Mouse (Mus musculus) olfactory bulb, adult 2 months (tissue): ENCODE data around the gene Cadm2. TPM values are rescaled to one million over a fixed set of nuclear protein-coding genes. Genes with fewer than 3 reads are reported as not detected.

Source experiments
- H3K27ac ChIP-seq: fragments of 200-500 bp; 2 replicates; pipeline ENCODE4 v1.5.1; 2012; ENCODE audit warnings: low read depth, low read length; ENCODE audit not compliant: insufficient read depth
- H3K4me1 ChIP-seq: fragments of 200-500 bp; 2 replicates; pipeline ENCODE4 v1.6.1; 2012; ENCODE audit warnings: low read length; ENCODE audit not compliant: control insufficient read depth, insufficient read depth
- H3K4me3 ChIP-seq: fragments of 200-500 bp; 2 replicates; pipeline ENCODE4 v1.5.1; 2012; ENCODE audit warnings: mild to moderate bottlenecking, low read depth, low read length, moderate library complexity; ENCODE audit not compliant: insufficient read depth
- CTCF ChIP-seq: fragments of 200-500 bp; IDR thresholded peaks from 2 replicates; pipeline ENCODE4 v1.5.1; 2012; ENCODE audit warnings: low read depth, mild to moderate bottlenecking, low read length, moderate library complexity; ENCODE audit not compliant: insufficient read depth
- POLR2A ChIP-seq: fragments of 200-500 bp; IDR thresholded peaks from 2 replicates; pipeline ENCODE4 v1.6.1; 2012; ENCODE audit warnings: mild to moderate bottlenecking, low read depth, low read length, moderate library complexity; ENCODE audit not compliant: insufficient read depth
- WGBS: fragments of 180-500 bp; shearing (Covaris S2); methylation state at CpG from one replicate; pipeline ENCODE4 v1.1.7; 2018; 5-methylcytosine and 5-hydroxymethylcytosine counted together
- polyA plus RNA-seq: library from polyadenylated mRNA; stranded (reverse); fragments of >200 nt; gene quantifications from 2 replicates; pipeline ENCODE4 v1.2.4, GENCODE M21; 2012; ENCODE audit warnings: low replicate concordance; ENCODE audit not compliant: missing spikeins, insufficient read depth, insufficient read length

Cadm2 gene
- polyA plus RNA-seq, 1 experiment = 42.2 TPM

DNA sequence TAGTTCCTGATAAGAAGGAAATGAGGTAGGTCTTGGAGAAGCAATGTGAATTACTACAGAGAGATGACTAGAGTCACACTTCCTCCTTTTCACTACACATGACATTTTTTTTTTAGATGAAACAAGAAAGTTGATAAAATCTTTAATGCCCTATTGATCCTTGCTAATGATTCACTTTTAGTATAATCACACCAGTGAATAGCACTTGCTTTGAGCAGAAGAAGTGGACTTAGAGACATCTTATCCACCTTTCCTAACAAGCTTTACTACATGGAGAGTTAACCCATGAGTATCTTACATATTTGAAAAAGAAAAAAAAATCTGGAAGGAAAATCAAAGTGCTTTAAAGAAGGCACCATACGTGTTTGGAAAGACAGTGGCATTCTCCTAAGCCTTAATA, 93.7 kb downstream of the Cadm2 start:
- WGBS = 96% methylated on average over 1 of the region's 1 CpGs
- TF ChIP-seq POLR2A (no peak), CTCF (no peak)
- no peak overlapping the region for H3K27ac ChIP-seq
- no peaks in the 10 kb centered on the region for H3K4me1 ChIP-seq
- H3K4me3 ChIP-seq = no peak overlapping the region

DNA sequence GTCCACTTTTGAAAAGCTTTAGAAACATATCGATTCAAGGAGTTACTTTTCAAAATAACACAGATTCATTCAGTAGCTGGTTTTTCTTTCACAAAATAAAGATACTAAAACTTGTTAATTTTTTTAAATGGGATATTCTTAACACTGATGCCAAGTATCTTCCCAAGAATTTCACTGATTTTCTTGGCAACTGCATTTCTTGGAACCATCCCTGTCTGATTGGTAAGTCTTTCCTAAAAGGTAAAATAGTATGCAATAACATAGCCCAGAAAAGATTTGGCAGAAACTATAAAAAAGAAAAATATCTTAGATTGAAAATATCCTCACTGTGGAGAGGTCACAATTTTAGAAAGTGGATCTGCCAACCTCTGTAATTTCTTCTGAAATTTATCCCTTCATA, 95.8 kb downstream of the Cadm2 start:
- Histone ChIP-seq H3K27ac (no peak overlapping the region), H3K4me1 (no peaks in the 10 kb centered on the region), H3K4me3 (no peak overlapping the region)
- WGBS = 81% methylated on average over 1 of the region's 1 CpGs
- TF ChIP-seq POLR2A (no peak), CTCF (no peak)

DNA sequence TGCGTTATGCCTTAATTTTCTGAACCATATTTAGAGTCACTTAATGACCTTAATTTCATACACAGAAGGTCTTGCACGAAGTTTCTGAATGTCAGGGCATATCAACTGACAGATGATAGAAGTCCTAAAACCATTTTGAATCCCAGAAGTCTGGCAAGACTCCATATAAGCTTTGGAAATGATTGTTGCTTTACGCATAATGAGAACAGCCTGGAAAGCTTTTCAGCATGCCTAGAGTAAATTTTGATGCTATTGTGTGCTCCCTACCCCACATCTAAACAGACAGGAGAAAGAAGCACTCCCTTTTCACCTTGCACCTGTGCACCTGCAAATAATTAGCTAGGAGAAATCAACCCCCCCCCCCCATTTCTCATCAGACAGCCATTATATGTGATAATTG, 102.4 kb downstream of the Cadm2 start:
- H3K27ac ChIP-seq = no peak overlapping the region
- H3K4me1 ChIP-seq = no peaks in the 10 kb centered on the region
- TF ChIP-seq CTCF (no peak), POLR2A (no peak)
- H3K4me3 ChIP-seq = no peak overlapping the region
- WGBS = 63% methylated on average over 3 of the region's 3 CpGs

DNA sequence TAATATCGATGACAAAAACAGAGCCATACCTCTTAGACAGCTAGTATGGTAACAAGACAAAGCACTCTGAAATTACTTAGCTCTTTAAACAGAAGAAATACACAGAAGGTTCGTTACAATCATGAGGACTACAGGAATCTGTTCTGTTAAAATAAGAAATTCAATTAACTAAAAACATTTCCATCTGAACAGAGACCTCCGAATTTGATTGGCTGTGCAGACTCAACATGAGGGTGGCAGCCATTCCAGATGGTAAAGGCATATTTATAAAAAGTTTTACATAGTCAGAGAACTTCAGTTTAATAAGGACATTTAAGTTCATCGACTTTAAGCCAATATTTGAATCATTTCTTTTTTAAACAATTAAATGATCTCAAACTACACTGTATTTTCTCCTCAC, 105.2 kb downstream of the Cadm2 start:
- no peaks in the 10 kb centered on the region for H3K4me1 ChIP-seq
- H3K27ac ChIP-seq = no peak overlapping the region
- TF ChIP-seq CTCF (no peak), POLR2A (no peak)
- no peak overlapping the region for H3K4me3 ChIP-seq
- WGBS = 73% methylated on average over 4 of the region's 4 CpGs

DNA sequence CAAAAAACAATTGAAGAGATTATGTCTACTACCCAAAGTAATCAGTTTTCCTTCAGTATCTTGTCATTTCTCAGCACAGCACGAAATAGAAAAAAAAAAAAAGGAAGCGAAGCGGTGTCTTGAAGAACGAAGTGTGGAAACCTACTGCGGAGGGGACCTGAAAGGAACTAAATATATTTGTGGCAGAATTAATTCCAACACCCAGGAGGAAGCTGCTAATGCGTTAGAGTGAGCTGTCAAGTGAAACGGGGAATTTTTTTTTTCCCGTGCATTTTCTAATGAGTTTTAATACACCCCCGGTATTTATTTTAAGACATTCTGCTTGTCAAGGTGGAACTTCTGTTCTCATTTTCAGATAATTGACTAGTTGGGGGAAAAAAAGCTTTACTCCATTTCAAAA, 111.6 kb downstream of the Cadm2 start:
- no peak overlapping the region for H3K27ac ChIP-seq
- TF ChIP-seq POLR2A (no peak), CTCF (no peak)
- WGBS = 47% methylated on average over 9 of the region's 9 CpGs
- no peaks in the 10 kb centered on the region for H3K4me1 ChIP-seq
- no peak overlapping the region for H3K4me3 ChIP-seq

DNA sequence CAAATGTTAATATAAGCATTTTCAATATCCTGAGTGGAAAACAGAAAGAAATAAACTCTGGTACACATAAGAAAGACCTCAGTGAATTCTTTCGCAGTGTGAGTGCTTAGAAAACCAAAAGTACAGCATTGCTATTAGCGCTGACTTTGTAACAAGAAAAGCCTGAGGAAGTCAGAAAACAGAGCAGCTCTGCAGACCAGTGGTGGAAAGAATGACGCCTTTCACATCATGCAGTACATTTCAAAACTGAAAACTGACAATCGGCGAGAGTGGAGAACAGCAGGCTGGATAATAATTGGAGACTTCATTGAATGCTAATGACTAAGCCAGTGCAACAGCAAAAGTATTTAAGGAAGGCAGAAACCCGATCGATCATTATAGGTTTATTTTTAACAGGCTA, 138.2 kb downstream of the Cadm2 start:
- 18% methylated on average over 7 of the region's 7 CpGs for WGBS
- Histone ChIP-seq H3K27ac (no peak overlapping the region), H3K4me1 (no peaks in the 10 kb centered on the region), H3K4me3 (no peak overlapping the region)
- TF ChIP-seq CTCF = no peak
- no peak for TF ChIP-seq POLR2A

DNA sequence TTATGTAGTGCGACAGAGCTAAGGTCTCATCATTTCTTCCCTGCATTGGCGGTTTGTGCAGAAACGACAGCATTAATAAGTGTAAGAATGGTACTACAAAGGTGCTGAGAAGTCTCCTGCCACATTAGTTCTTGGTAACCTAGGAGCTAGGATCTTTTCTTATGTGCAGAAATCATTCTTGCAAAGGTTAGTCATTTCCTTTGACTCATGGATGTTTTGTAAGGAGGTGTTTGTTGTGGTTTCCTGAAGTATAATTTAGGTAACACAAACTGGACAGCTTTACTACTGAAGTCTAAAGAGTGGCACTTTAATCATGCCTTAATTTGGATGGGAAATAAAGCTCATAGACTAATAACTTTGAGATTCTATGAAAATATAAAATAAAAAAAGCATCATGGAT, 153.7 kb downstream of the Cadm2 start:
- H3K4me3 ChIP-seq = no peak overlapping the region
- WGBS = 87% methylated on average over 3 of the region's 3 CpGs
- H3K27ac ChIP-seq = no peak overlapping the region

DNA sequence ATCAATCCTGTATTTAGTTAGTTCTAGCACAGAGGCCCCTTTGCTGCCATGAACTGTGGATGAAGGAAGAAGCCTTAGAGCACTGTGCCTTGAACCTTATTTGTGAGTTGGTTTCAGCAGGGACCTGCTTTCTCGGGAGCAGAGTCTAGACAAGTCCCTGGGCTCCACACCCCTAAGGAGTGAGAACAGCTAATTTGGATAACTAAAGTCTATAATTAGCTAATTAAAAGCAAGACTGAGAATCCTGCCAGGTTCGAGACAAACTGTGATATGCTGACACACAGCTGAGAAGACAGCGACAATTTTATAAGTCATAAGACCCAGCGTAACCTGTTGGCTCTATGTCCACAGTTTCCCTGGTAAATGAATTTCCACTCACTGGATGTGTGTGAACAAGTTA, 184.4 kb downstream of the Cadm2 start:
- no peak overlapping the region for H3K4me3 ChIP-seq
- TF ChIP-seq CTCF (no peak), POLR2A (no peak)
- no peak overlapping the region for H3K27ac ChIP-seq
- WGBS = 29% methylated on average over 4 of the region's 4 CpGs
- no peaks in the 10 kb centered on the region for H3K4me1 ChIP-seq

More for the DNA sequence above, 153.7 kb downstream of the Cadm2 start:
- H3K4me1 ChIP-seq = no peaks in the 10 kb centered on the region
- TF ChIP-seq CTCF (no peak), POLR2A (no peak)

DNA sequence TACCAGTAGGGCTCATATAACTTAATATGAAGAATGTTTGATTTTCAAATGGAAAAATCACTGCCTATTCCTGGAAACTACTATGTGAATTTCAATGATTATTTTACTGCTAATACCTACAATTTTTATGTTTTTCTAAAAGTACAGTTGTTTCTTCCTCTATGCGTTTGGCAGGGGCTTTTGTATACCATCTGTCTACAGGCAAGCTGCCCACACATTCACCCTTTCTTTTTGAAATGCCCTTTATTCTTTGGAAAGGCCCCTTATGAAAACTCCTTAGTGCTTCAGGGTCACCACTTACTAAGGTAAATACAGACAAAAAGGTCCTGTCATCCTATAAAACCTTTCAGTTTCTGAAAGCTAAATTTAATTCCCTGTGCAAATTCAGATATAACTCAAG, 195.3 kb downstream of the Cadm2 start:
- Histone ChIP-seq H3K27ac (no peak overlapping the region), H3K4me3 (no peak overlapping the region), H3K4me1 (no peaks in the 10 kb centered on the region)
- no peak for TF ChIP-seq CTCF
- TF ChIP-seq POLR2A = no peak
- 37% methylated on average over 1 of the region's 1 CpGs for WGBS

DNA sequence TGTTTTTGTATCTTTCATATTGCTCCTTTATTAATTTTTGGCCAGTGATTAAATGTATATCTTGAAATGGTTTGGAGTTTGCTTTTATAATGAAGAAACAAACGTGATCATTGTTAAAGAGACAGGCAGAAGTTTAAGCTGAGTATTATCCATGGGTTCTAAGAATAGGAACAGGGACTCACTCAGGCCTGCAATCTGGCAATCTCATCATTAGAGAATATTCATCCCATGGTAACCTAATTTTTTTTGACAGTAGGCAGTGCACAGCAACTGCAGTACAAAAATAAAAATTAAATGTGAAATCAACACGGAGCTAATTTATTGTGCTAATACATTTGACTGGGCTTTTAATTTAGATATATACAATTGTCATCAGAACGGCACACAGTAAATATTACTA, 209.8 kb downstream of the Cadm2 start:
- 59% methylated on average over 3 of the region's 3 CpGs for WGBS
- H3K4me1 ChIP-seq = no peaks in the 10 kb centered on the region
- TF ChIP-seq POLR2A (no peak), CTCF (no peak)
- no peak overlapping the region for H3K4me3 ChIP-seq
- no peak overlapping the region for H3K27ac ChIP-seq

DNA sequence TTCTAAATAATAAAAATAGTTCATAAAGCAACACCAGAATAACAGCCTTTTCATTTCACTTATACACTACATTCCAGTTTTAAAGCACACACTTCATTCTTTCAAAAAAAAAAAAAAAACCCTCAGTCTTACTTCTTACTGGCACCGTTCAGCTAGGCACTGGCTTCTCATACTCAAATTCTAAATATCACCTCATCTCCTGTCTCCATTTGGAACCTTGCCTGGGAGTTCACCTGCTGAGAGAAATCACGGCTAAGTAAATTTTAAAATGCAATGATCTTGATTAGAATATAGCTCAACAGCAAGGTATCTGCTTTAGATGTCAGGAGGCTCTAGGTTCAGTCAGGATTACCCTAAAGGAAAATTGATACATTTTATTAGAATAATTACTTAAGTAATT, 210.2 kb downstream of the Cadm2 start:
- TF ChIP-seq CTCF = no peak
- no peak for TF ChIP-seq POLR2A
- 68% methylated on average over 2 of the region's 2 CpGs for WGBS
- H3K4me3 ChIP-seq = no peak overlapping the region
- no peak overlapping the region for H3K27ac ChIP-seq
- no peaks in the 10 kb centered on the region for H3K4me1 ChIP-seq
